Mouse (Mus musculus) liver, adult 2 months (tissue): ENCODE data around the gene Stk4.

Experiments
- CTCF ChIP-seq: fragments of 200-500 bp; IDR thresholded peaks from 2 replicates; pipeline ENCODE4 v1.5.1; 2011; ENCODE audit warnings: low read depth, low read length, control low read depth
- POLR2A ChIP-seq: fragments of 200-500 bp; IDR thresholded peaks from 2 replicates; pipeline ENCODE4 v1.6.1; 2011; ENCODE audit warnings: low read length, control low read depth; ENCODE audit not compliant: insufficient read depth; ENCODE audit errors: extremely low read depth

DNA sequence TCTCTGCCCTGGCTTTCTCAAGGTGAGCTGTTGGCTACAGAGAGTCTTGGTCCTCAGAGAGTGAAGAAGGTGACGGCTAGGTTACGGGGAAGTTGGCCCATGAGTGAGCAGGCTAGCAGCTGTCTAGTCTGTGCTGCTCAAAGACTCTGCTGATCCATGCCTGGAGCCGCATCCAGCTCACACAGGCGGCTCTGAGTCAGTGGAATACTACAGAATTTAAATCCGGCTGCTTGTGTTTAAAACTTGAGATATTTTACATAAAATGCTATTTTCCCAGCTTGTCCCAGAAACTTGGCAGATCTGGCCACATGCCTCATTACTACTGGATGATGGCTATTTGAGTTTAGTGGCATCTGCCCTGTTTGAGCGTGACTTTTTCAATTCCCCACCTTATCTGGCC is 49.4 kb downstream of the Stk4 start:
- TF ChIP-seq POLR2A (no peak), CTCF (no peak)
